ENCODE assay signal across 14 mouse cellular contexts in the genomic region with DNA sequence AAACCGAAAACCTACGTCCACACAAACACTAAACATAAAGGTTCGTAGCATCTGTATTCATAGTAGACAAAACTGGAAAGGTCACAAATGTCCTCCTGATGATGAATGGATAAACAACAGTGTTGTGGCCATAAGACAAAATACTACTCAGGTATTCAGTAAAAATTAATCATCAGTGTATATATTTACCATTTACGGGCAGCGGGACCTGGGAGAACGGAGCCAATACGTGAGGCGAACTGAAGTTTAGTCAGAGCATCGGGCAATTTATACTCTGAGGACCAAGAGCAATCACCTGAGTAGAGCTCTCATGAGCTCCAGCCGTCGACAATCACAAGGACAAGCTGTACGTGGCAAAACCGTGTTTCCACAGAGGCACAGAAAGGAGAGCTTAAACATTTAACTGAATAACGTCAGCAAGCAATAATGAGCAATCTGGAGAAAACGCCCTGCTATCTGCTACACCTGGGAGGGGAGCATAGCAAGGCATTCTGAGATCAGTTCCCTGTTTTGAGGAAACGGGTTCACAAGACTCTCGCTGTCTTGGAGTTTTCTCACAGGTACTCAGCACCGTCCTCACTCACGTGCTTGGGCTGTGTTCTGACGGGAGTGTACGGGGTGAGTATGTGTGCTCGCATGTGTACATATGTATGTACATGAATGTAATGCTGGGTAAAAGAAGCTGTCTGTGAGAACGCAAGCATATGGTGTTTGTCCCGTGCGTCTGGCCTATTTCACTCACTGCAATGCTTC.
"Had no signal": no experiment of that assay in that cellular context is flagged by ENCODE, and none has a peak within 500 bp of the region (broad histone marks: within the 10 kb centered on the region; RNA-seq: fewer than 3 reads in every experiment).

No protein-coding gene starts in this region.

- H3K9me3 ChIP-seq: kidney, embryonic 15.5 days; liver, embryonic 13.5 days; megakaryocyte, embryonic 14.5 days; midbrain, embryonic 10.5 days; midbrain, embryonic 13.5 days; neural tube, embryonic 13.5 days had no signal

- H3K4me1 ChIP-seq: kidney, embryonic 15.5 days; liver, embryonic 13.5 days; midbrain, embryonic 13.5 days had no signal

- H3K9ac ChIP-seq: kidney, embryonic 15.5 days; liver, embryonic 13.5 days; midbrain, embryonic 13.5 days; neural tube, embryonic 13.5 days had no signal

- H3K36me3 ChIP-seq: kidney, embryonic 15.5 days; liver, embryonic 13.5 days; midbrain, embryonic 13.5 days; neural tube, embryonic 13.5 days had no signal

- H3K4me3 ChIP-seq: kidney, embryonic 15.5 days; left cerebral cortex, adult 2 months; liver, embryonic 13.5 days; megakaryocyte, embryonic 14.5 days; midbrain, embryonic 10.5 days; midbrain, embryonic 13.5 days; myocyte; neural tube, embryonic 13.5 days had no signal

- H3K4me2 ChIP-seq: kidney, embryonic 15.5 days; liver, embryonic 13.5 days; midbrain, embryonic 13.5 days; neural tube, embryonic 13.5 days had no signal

- ATAC-seq: midbrain, embryonic 13.5 days; midbrain, embryonic 16.5 days had no signal

- DNase-seq: kidney, adult 8-10 months; layer of hippocampus, postnatal 36 days; liver, embryonic 13.5 days; lung, adult 2 months; thymus, adult 18-20 months; thymus, postnatal 4 days had no signal

- H3K27me3 ChIP-seq: kidney, embryonic 15.5 days; liver, embryonic 13.5 days; megakaryocyte, embryonic 14.5 days; midbrain, embryonic 13.5 days; neural tube, embryonic 13.5 days had no signal

- H3K27ac ChIP-seq: kidney, embryonic 15.5 days; left cerebral cortex, adult 2 months; liver, embryonic 13.5 days; midbrain, embryonic 10.5 days; midbrain, embryonic 13.5 days; neural tube, embryonic 13.5 days had no signal
